ENCODE assay signal across 9 mouse cellular contexts in the genomic region with DNA sequence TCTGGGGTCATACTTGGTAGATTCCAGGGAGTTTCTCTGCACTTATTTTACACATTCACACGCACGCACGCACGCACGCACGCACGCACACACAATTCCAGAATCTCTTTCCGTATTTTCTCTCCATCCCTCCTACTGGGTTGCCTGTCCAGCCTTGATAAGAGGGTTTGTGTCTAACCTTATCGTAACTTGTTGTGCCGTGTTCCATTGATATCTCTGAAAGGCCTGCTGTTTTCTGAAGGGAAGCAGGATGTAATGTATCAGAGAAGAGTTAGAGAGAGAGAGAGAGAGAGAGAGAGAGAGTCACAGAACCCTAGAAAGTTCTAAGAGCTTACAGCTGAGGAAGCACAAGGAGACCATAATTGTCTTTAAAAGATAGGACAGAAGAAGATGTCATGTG.
DNase-seq lines count a peak whose midpoint lies in the region; ATAC-seq lines count a peak whose summit lies in the region.
"Had no signal": no experiment of that assay in that cellular context is flagged by ENCODE, and none has a peak within 500 bp of the region (broad histone marks: within the 10 kb centered on the region; RNA-seq: fewer than 3 reads in every experiment).

No protein-coding gene starts in this region.

- peak overlapping the region; percentile 67 for H3K4me2 ChIP-seq in heart, embryonic 12.5 days
- H3K4me2 ChIP-seq in neural tube, embryonic 12.5 days (replicated peaks): 0 out of 2 replicates have a peak overlapping the region, but pooled peaks have one; percentile 20
- no peak overlapping the region for H3K4me2 ChIP-seq in neural tube, embryonic 15.5 days

- 0 out of 2 replicates have a peak overlapping the region, but pooled peaks have one; percentile 25 for H3K27ac ChIP-seq in heart, embryonic 12.5 days (ENCODE audit: poor library complexity, severe bottlenecking)
- no peak overlapping the region for H3K27ac ChIP-seq in neural tube, embryonic 12.5 days
- H3K27ac ChIP-seq in neural tube, embryonic 15.5 days (replicated peaks): no peak overlapping the region

- peak overlapping the region; percentile 37 for H3K4me3 ChIP-seq in heart, embryonic 12.5 days
- H3K4me3 ChIP-seq in neural tube, embryonic 12.5 days: no peak overlapping the region
- no peak overlapping the region for H3K4me3 ChIP-seq in neural tube, embryonic 15.5 days (replicated peaks)

- H3K4me1 ChIP-seq in heart, embryonic 12.5 days (replicated peaks): peaks cover 11% of the 10 kb centered on the region
- H3K4me1 ChIP-seq in neural tube, embryonic 12.5 days: no peaks in the 10 kb centered on the region
- 0 out of 2 replicates have a peak, but pooled peaks cover 2% of the 10 kb centered on the region for H3K4me1 ChIP-seq in neural tube, embryonic 15.5 days

- 46% methylated on average over 10 of the region's 10 CpGs for WGBS in heart, embryonic 12.5 days
- 90% methylated on average over 10 of the region's 10 CpGs for WGBS in neural tube, embryonic 12.5 days
- WGBS in neural tube, embryonic 15.5 days: 89% methylated on average over 10 of the region's 10 CpGs

- peak overlapping the region; percentile 39; the same call in 1 of the 2 replicates for H3K9ac ChIP-seq in heart, embryonic 12.5 days
- no peak overlapping the region for H3K9ac ChIP-seq in neural tube, embryonic 12.5 days
- no peak overlapping the region for H3K9ac ChIP-seq in neural tube, embryonic 15.5 days (replicated peaks)

- no peaks in the 10 kb centered on the region for H3K27me3 ChIP-seq in heart, embryonic 12.5 days (replicated peaks)
- H3K27me3 ChIP-seq in neural tube, embryonic 12.5 days (replicated peaks): no peaks in the 10 kb centered on the region
- H3K27me3 ChIP-seq in neural tube, embryonic 15.5 days (replicated peaks): no peaks in the 10 kb centered on the region

- peak; percentile 79 for ATAC-seq in heart, embryonic 12.5 days (ENCODE audit: insufficient number of reproducible peaks, low FRiP score)
- no peak for ATAC-seq in neural tube, embryonic 12.5 days (ENCODE audit: low FRiP score, low read depth)
- no peak for ATAC-seq in neural tube, embryonic 15.5 days (ENCODE audit: low FRiP score)
- ATAC-seq: midbrain, embryonic 16.5 days had no signal

- intact Hi-C loops in heart, postnatal 36 days (cut with DNase I): loop anchor here (5.0 kb wide), 1 partner anchor 460 kb away; no protein-coding TSS in a partner anchor

- H3K9me3 ChIP-seq in heart, embryonic 12.5 days (replicated peaks): no peaks in the 10 kb centered on the region
- no peaks in the 10 kb centered on the region for H3K9me3 ChIP-seq in neural tube, embryonic 12.5 days
- H3K9me3 ChIP-seq in neural tube, embryonic 15.5 days (replicated peaks): no peaks in the 10 kb centered on the region

- no peaks in the 10 kb centered on the region for H3K36me3 ChIP-seq in heart, embryonic 12.5 days
- H3K36me3 ChIP-seq in neural tube, embryonic 12.5 days: no peaks in the 10 kb centered on the region
- H3K36me3 ChIP-seq in neural tube, embryonic 15.5 days: no peaks in the 10 kb centered on the region

- DNase-seq in heart, postnatal 36 days: no peak
- DNase-seq in liver: peak; percentile 28
- no peak for DNase-seq in layer of hippocampus, postnatal 25 days (ENCODE audit: extremely low spot score in 1 of 2, low spot score in 1 of 2)
- DNase-seq in cerebellum, postnatal 14 days: no peak
- DNase-seq in spleen, adult 18-20 months: no peak
